Mouse (Mus musculus): ENCODE measurements around the gene Atg2b. TPM values are rescaled to one million over a fixed set of nuclear protein-coding genes. Genes with fewer than 3 reads are reported as not detected.

Gene Atg2b
- 9.3 and 11.6 TPM in 2 replicates for polyA plus RNA-seq (2021; fragmentation: Nextera tagmentation)
- long read RNA-seq, experiment 1, partial matches to known transcripts, result 7 of 15 reads
- long read RNA-seq, experiment 1, other reads (novel, unspliced or antisense), result 7 of 15 reads
- long read RNA-seq, experiment 2, full-length matches to known transcripts, result 3 of 28 reads
- long read RNA-seq, experiment 2, partial matches to known transcripts, result 19 of 28 reads
- long read RNA-seq, experiment 2, other reads (novel, unspliced or antisense), result 6 of 28 reads

GRCm38 (mm10) chr12:105685001-105685691 lies at the start of gene Atg2b:
Gene Atg2b (minus strand): TSS chr12:105685211.

GRCm38 (mm10) chr12:105705799-105706487 lies 20.9 kb upstream of the Atg2b start, which contains the start of gene Ak7:
Gene Ak7 (plus strand): TSS chr12:105705976.

GRCm38 (mm10) chr12:105683933-105684901 lies 794 bp downstream of the Atg2b start, which contains the start of gene Gskip:
Gene Gskip (plus strand): TSS chr12:105684829.

GRCm38 (mm10) chr12:105602581-105603210 lies 82.3 kb downstream of the Atg2b start, which contains the start of gene Bdkrb1:
Gene Bdkrb1 (plus strand): TSS chr12:105603085.

Other genes with a start within 250 kb of the Atg2b start
- 11.7 and 13.1 TPM in 2 replicates for gene D430019H16Rik, start 231.4 kb downstream of the Atg2b start, polyA plus RNA-seq (2021; fragmentation: Nextera tagmentation)
- 0.05 and 0.11 TPM in 2 replicates for gene Bdkrb2, start 122.0 kb downstream of the Atg2b start, polyA plus RNA-seq (2021; fragmentation: Nextera tagmentation)
- 0.69 TPM in 1 of 2 replicates, not detected in the other for gene Bdkrb1, start 82.1 kb downstream of the Atg2b start, polyA plus RNA-seq (2021; fragmentation: Nextera tagmentation)
- 54.3 and 59.2 TPM in 2 replicates for gene Gskip, start 382 bp downstream of the Atg2b start, polyA plus RNA-seq (2021; fragmentation: Nextera tagmentation)
- gene Ak7, start 20.8 kb upstream of the Atg2b start, polyA plus RNA-seq (2021; fragmentation: Nextera tagmentation), result 0.68 and 1.6 TPM in 2 replicates
- gene Papola, start 99.5 kb upstream of the Atg2b start, polyA plus RNA-seq (2021; fragmentation: Nextera tagmentation), result 65.9 and 66.7 TPM in 2 replicates

Data from layer of hippocampus, adult 6 months (tissue).